Mouse (Mus musculus): ENCODE data around the gene Gbp8.
A peak's percentile ranks its signal among the peaks of the same experiment; 100 is the strongest.

DNA sequence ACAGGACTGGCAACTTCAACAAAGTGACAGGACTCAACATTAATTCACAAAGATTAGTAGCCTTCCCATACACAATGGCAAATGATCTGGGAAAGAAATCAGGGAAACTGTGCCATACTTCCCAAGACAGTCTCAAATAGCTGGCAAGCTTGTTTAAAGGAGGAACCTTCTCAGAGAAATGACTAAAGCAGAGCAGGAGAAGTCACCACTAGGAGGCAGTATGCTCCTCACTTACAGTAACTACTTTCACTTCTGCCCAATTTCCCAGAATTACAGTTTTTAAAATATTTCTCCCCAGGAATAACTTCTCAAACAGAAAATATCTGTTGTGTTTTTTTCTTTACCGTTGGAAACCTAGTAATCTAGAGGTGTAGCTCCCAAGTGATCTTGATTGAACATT is 152.6 kb downstream of the Gbp8 start:
- TF ChIP-seq CTCF (conservative IDR thresholded peaks at IDR 0.05; ENCODE audit: low read length), result peak; percentile 60
- no peak for TF ChIP-seq NANOG (IDR thresholded peaks at IDR 0.05; ENCODE audit: borderline replicate concordance, low read length)
- no peak for TF ChIP-seq POU5F1 (IDR thresholded peaks at IDR 0.05; ENCODE audit: borderline replicate concordance, low read length)
